9 mouse cellular contexts compared by ENCODE assay signal in genomic region chr9:63664792-63665646, GRCm38 (mm10).
A peak's percentile ranks its signal among the peaks of the same experiment; 100 is the strongest.
DNase-seq lines count a peak whose midpoint lies in the region; ATAC-seq lines count a peak whose summit lies in the region.
"Had no signal": no experiment of that assay in that cellular context is flagged by ENCODE, and none has a peak within 500 bp of the region (broad histone marks: within the 10 kb centered on the region; RNA-seq: fewer than 3 reads in every experiment).

No protein-coding gene starts in this region.

- H3K4me2 ChIP-seq in lung, embryonic 15.5 days = no peak overlapping the region
- no peak overlapping the region for H3K4me2 ChIP-seq in forebrain, embryonic 14.5 days (ENCODE audit: low read length)
- no peak overlapping the region for H3K4me2 ChIP-seq in stomach, embryonic 15.5 days
- H3K4me2 ChIP-seq: heart, embryonic 11.5 days had no signal

- peaks cover 63% of the 10 kb centered on the region for H3K4me1 ChIP-seq in lung, embryonic 15.5 days
- H3K4me1 ChIP-seq in forebrain, embryonic 14.5 days (ENCODE audit: control insufficient read depth, insufficient read depth, low read length) = peaks cover 17% of the 10 kb centered on the region
- peaks cover 33% of the 10 kb centered on the region for H3K4me1 ChIP-seq in stomach, embryonic 15.5 days

- H3K27me3 ChIP-seq in lung, embryonic 15.5 days = no peaks in the 10 kb centered on the region
- H3K27me3 ChIP-seq in forebrain, embryonic 14.5 days (replicated peaks; ENCODE audit: control insufficient read depth, insufficient read depth, low read length) = no peaks in the 10 kb centered on the region
- no peaks in the 10 kb centered on the region for H3K27me3 ChIP-seq in stomach, embryonic 15.5 days (replicated peaks)

- H3K9me3 ChIP-seq in lung, embryonic 15.5 days = no peaks in the 10 kb centered on the region
- no peaks in the 10 kb centered on the region for H3K9me3 ChIP-seq in forebrain, embryonic 14.5 days (replicated peaks; ENCODE audit: control insufficient read depth, low read length)
- no peaks in the 10 kb centered on the region for H3K9me3 ChIP-seq in stomach, embryonic 15.5 days

- H3K9ac ChIP-seq in lung, embryonic 15.5 days = no peak overlapping the region
- H3K9ac ChIP-seq in forebrain, embryonic 14.5 days (ENCODE audit: low read length) = no peak overlapping the region
- H3K9ac ChIP-seq in stomach, embryonic 15.5 days = no peak overlapping the region

- H3K4me3 ChIP-seq in lung, embryonic 15.5 days = no peak overlapping the region
- H3K4me3 ChIP-seq in forebrain, embryonic 14.5 days (ENCODE audit: low read depth, low read length) = no peak overlapping the region
- H3K4me3 ChIP-seq in stomach, embryonic 15.5 days (replicated peaks) = no peak overlapping the region

- no peak for DNase-seq in lung, postnatal 36 days
- peak; percentile 64 for DNase-seq in forebrain, embryonic 14.5 days (ENCODE audit: low spot score)
- peak; percentile 75 to 78 for DNase-seq in kidney, postnatal 36 days
- DNase-seq in left cerebral cortex, adult 18-20 months (ENCODE audit: low spot score in 2 of 2) = no peak

- H3K36me3 ChIP-seq in lung, embryonic 15.5 days = peaks cover 22% of the 10 kb centered on the region; the same call in 1 of the 2 replicates
- peaks cover 12% of the 10 kb centered on the region; the same call in 1 of the 2 replicates for H3K36me3 ChIP-seq in forebrain, embryonic 14.5 days (ENCODE audit: control insufficient read depth, insufficient read depth, low read length)
- peaks cover 20% of the 10 kb centered on the region; the same call in 1 of the 2 replicates for H3K36me3 ChIP-seq in stomach, embryonic 15.5 days

- WGBS in lung, embryonic 15.5 days = 35% methylated on average over 13 of the region's 13 CpGs
- 35% methylated on average over 13 of the region's 13 CpGs for WGBS in forebrain, embryonic 14.5 days
- WGBS in stomach, embryonic 15.5 days = 60% methylated on average over 13 of the region's 13 CpGs

- peak overlapping the region; percentile 72 for H3K27ac ChIP-seq in lung, embryonic 15.5 days
- H3K27ac ChIP-seq in forebrain, embryonic 14.5 days (ENCODE audit: low read depth, low read length) = no peak overlapping the region
- H3K27ac ChIP-seq in stomach, embryonic 15.5 days = peak overlapping the region; percentile 52

- ATAC-seq in lung, embryonic 15.5 days (ENCODE audit: borderline replicate concordance, extremely low read depth, low FRiP score, low TSS enrichment) = peak; percentile 73
- peak; percentile 42 for ATAC-seq in forebrain, embryonic 14.5 days
- ATAC-seq in stomach, embryonic 15.5 days (ENCODE audit: insufficient read depth, low FRiP score, low read depth) = peak; percentile 54; the same call in 1 of the 2 replicates
- no peak for ATAC-seq in monocyte, adult 5-6 weeks (replicated peaks; ENCODE audit: insufficient number of reproducible peaks, low FRiP score, low TSS enrichment, poor library complexity, severe bottlenecking)
- no peak for ATAC-seq in inflammation-experienced regulatory T-cells, adult 6 months

Comparison
In these comparisons a context has a peak if more than half of its experiments do, and no peak if none do; other contexts are left out.
1. ATAC-seq: peak in lung, embryonic 15.5 days (single experiment), forebrain, embryonic 14.5 days (single experiment) and stomach, embryonic 15.5 days (single experiment); none in monocyte, adult 5-6 weeks (single experiment) and inflammation-experienced regulatory T-cells, adult 6 months (single experiment).
2. DNase-seq: peak in forebrain, embryonic 14.5 days (single experiment) and kidney, postnatal 36 days (2 of 2); none in lung, postnatal 36 days (single experiment) and left cerebral cortex, adult 18-20 months (0 of 2).